Mouse (Mus musculus) lung, adult 2 months (tissue): ENCODE measurements around the gene Hdac5.

ENCODE experiments used
- CTCF ChIP-seq: fragments of 200-500 bp; IDR thresholded peaks from 2 replicates; pipeline ENCODE4 v1.5.1; 2011; ENCODE audit warnings: mild to moderate bottlenecking, low read length, control low read depth; ENCODE audit not compliant: insufficient read depth
- POLR2A ChIP-seq: fragments of 200-500 bp; IDR thresholded peaks from 2 replicates; pipeline ENCODE4 v1.6.1; 2011; ENCODE audit warnings: low read depth, mild to moderate bottlenecking, control low read depth, low read length, borderline replicate concordance; ENCODE audit errors: extremely low read depth

DNA sequence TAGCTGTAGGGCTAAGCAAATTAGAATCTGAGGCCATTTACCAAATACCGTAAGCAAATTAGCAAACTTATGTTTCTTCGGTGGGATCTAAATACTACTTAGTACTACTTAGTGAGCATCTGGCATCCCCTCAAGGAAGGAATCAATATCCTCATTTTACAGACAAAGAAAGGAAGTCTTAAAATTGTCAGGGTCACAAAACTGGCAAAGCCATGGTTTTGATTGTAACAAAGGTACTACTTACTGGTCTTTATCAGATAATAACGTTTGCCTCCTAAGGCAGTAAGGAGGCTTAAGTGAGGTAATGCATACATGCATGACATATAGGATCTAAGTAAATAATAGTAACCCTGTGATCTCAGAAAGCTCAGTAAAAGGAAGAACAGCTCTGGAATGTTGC lies 44.3 kb downstream of the Hdac5 start:
- TF ChIP-seq CTCF (no peak), POLR2A (no peak)
